Mouse (Mus musculus): ENCODE measurements around the gene Olfr126.

Gene Olfr126

DNA sequence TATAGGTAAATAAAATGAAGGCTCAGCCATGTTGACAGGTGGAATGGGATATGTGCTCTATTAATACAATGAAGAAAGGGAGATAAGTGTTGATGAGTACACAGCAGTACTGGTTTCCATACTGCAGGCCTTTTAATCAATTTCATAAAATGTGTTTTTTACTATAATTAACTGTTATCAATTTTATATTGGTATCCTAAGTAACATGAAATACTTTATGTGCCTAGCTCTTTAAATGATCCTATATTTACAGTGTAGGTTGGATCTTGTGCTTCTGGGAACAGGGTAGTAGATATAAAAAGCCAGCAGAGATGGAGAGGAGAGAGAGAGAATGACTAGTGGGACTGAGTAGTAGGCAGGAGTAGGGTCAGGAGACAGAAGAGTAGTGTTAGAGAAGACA, at the start of gene Olfr126:
Gene Olfr126 (plus strand): TSS at position 301 of the 400 bp plus-strand sequence.
- no peaks in the 10 kb centered on the region for H3K36me3 ChIP-seq (ENCODE audit: insufficient read depth, low read length)
- H3K4me1 ChIP-seq (replicated peaks; ENCODE audit: low read depth, low read length): no peaks in the 10 kb centered on the region
- no peaks in the 10 kb centered on the region for H3K9me3 ChIP-seq (ENCODE audit: low read length)

DNA sequence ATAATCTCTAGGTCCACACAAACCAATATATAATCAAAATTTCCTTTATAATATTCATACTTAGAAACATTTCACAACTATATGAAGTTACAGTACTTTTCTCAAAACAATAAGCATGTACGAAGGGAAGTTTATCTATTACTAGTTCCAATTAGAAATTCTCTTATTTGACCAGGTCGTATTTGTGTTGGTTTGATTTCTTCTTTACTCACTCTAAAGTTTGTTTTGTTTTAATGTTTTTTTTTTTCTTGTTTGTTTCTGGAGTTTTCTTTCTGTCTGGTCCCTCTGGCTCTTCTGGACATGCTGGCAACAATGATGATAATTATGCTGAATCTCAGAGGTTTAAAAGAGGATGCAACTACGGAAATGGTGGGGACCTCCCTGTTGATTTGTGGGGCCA, 47.7 kb upstream of the Olfr126 start, which contains the start of gene Olfr124:
Gene Olfr124 (plus strand): TSS at position 301 of the 400 bp plus-strand sequence.
- Histone ChIP-seq H3K4me1 (replicated peaks; ENCODE audit: low read depth, low read length) (no peaks in the 10 kb centered on the region), H3K4me3 (replicated peaks; ENCODE audit: low read length) (no peak within 1 kb of the TSS), H3K9me3 (ENCODE audit: low read length) (no peaks in the 10 kb centered on the region), H3K36me3 (ENCODE audit: insufficient read depth, low read length) (no peaks in the 10 kb centered on the region), H3K27me3 (ENCODE audit: insufficient read depth, low read length) (no peaks in the 10 kb centered on the region)
- TF ChIP-seq POU5F1 (IDR thresholded peaks at IDR 0.05; ENCODE audit: borderline replicate concordance, low read length) (no peak), CTCF (conservative IDR thresholded peaks at IDR 0.05; ENCODE audit: low read length) (no peak), NANOG (IDR thresholded peaks at IDR 0.05; ENCODE audit: borderline replicate concordance, low read length) (no peak)

More for the DNA sequence above, at the start of gene Olfr126:
- TF ChIP-seq CTCF (conservative IDR thresholded peaks at IDR 0.05; ENCODE audit: low read length) (no peak), NANOG (IDR thresholded peaks at IDR 0.05; ENCODE audit: borderline replicate concordance, low read length) (no peak), POU5F1 (IDR thresholded peaks at IDR 0.05; ENCODE audit: borderline replicate concordance, low read length) (no peak)
- no peaks in the 10 kb centered on the region for H3K27me3 ChIP-seq (ENCODE audit: insufficient read depth, low read length)
- no peak within 1 kb of the TSS for H3K4me3 ChIP-seq (replicated peaks; ENCODE audit: low read length)

DNA sequence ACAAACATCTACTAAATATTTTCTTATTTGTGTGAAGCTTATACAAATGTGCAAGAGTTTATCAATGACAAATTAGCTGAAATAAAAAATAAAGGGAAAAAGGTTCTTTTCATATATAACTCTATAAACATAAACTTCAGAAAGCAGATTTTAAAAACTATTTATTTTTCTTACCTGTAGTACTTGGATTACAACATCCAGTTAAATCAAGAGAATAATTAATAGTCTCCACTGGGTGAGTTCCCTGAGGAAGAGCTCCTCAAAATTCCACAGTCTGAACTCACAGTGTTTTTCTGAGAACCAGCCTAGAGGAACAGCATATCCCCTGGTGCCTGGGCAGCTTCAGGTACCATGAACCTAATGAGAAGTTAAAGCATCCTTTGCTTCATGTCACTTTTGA, 14.6 kb upstream of the Olfr126 start, which contains the start of gene Olfr125:
Gene Olfr125 (plus strand): TSS at position 301 of the 400 bp plus-strand sequence.
- Histone ChIP-seq H3K27me3 (ENCODE audit: insufficient read depth, low read length) (no peaks in the 10 kb centered on the region), H3K9me3 (ENCODE audit: low read length) (no peaks in the 10 kb centered on the region), H3K36me3 (ENCODE audit: insufficient read depth, low read length) (no peaks in the 10 kb centered on the region), H3K4me3 (replicated peaks; ENCODE audit: low read length) (no peak within 1 kb of the TSS), H3K4me1 (replicated peaks; ENCODE audit: low read depth, low read length) (no peaks in the 10 kb centered on the region)
- TF ChIP-seq CTCF (conservative IDR thresholded peaks at IDR 0.05; ENCODE audit: low read length) (no peak), POU5F1 (IDR thresholded peaks at IDR 0.05; ENCODE audit: borderline replicate concordance, low read length) (no peak), NANOG (IDR thresholded peaks at IDR 0.05; ENCODE audit: borderline replicate concordance, low read length) (no peak)

GRCm38 (mm10) chr17:37863901-37864300, 16.6 kb downstream of the Olfr126 start:
- Histone ChIP-seq H3K27me3 (ENCODE audit: insufficient read depth, low read length) (no peaks in the 10 kb centered on the region), H3K36me3 (ENCODE audit: insufficient read depth, low read length) (no peaks in the 10 kb centered on the region)
- no peak for TF ChIP-seq POU5F1 (IDR thresholded peaks at IDR 0.05; ENCODE audit: borderline replicate concordance, low read length)
- TF ChIP-seq CTCF (conservative IDR thresholded peaks at IDR 0.05; ENCODE audit: low read length): no peak
- TF ChIP-seq NANOG (IDR thresholded peaks at IDR 0.05; ENCODE audit: borderline replicate concordance, low read length): no peak

GRCm38 (mm10) chr17:37869676-37870205, 22.5 kb downstream of the Olfr126 start:
- Histone ChIP-seq H3K36me3 (ENCODE audit: insufficient read depth, low read length) (no peaks in the 10 kb centered on the region), H3K4me3 (replicated peaks; ENCODE audit: low read length) (no peak overlapping the region), H3K27me3 (ENCODE audit: insufficient read depth, low read length) (no peaks in the 10 kb centered on the region), H3K4me1 (replicated peaks; ENCODE audit: low read depth, low read length) (peaks cover 4% of the 10 kb centered on the region), H3K9me3 (ENCODE audit: low read length) (no peaks in the 10 kb centered on the region)
- TF ChIP-seq CTCF (conservative IDR thresholded peaks at IDR 0.05; ENCODE audit: low read length): no peak
- TF ChIP-seq NANOG (IDR thresholded peaks at IDR 0.05; ENCODE audit: borderline replicate concordance, low read length): no peak
- TF ChIP-seq POU5F1 (IDR thresholded peaks at IDR 0.05; ENCODE audit: borderline replicate concordance, low read length): no peak

More at GRCm38 (mm10) chr17:37863901-37864300, 16.6 kb downstream of the Olfr126 start:
- Histone ChIP-seq H3K9me3 (ENCODE audit: low read length) (no peaks in the 10 kb centered on the region), H3K4me3 (replicated peaks; ENCODE audit: low read length) (no peak overlapping the region), H3K4me1 (replicated peaks; ENCODE audit: low read depth, low read length) (peaks cover 11% of the 10 kb centered on the region)

DNA sequence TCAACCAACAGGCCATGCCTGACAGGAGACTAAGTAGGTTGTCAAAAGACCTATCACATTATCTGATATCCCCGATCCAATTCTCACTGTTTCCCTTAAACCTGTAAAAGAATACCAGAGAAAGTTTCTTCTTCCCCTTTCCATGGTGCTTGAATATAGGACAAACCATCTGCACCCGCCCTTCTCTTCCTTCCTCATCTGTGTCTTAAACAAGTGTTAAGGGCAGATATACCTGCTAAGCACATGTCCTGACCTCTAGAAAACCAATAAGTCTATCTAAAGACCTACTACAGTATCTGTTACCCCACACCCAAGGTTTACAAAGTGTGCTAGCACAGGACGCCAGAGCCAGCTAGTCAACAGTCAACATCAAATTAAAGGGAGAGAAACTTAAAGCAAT, 26.5 kb downstream of the Olfr126 start:
- no peaks in the 10 kb centered on the region for H3K36me3 ChIP-seq (ENCODE audit: insufficient read depth, low read length)
- H3K9me3 ChIP-seq (ENCODE audit: low read length): no peaks in the 10 kb centered on the region
- no peak overlapping the region for H3K4me3 ChIP-seq (replicated peaks; ENCODE audit: low read length)
- no peaks in the 10 kb centered on the region for H3K27me3 ChIP-seq (ENCODE audit: insufficient read depth, low read length)
- no peak for TF ChIP-seq CTCF (conservative IDR thresholded peaks at IDR 0.05; ENCODE audit: low read length)
- TF ChIP-seq NANOG (IDR thresholded peaks at IDR 0.05; ENCODE audit: borderline replicate concordance, low read length): no peak
- no peak for TF ChIP-seq POU5F1 (IDR thresholded peaks at IDR 0.05; ENCODE audit: borderline replicate concordance, low read length)
- peaks cover 4% of the 10 kb centered on the region for H3K4me1 ChIP-seq (replicated peaks; ENCODE audit: low read depth, low read length)

DNA sequence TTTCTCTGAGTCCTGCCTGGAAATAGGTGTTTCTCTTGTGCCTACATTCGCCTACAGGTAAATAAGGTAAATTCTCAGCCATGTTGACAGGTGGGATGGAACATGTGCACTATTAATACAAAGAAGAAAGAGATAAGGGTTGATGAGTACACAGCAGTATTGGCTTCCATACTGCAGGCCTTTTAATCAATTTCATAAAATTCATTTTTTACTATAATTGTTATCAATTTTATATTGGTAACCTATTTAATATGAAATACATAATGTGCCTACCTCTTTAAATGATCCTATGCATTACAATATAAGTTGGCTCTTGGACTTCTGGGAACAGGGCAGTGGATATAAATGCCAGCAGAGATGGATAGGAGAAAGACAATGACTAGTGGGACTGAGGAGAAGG, 52.9 kb downstream of the Olfr126 start, which contains the start of gene Olfr127:
Gene Olfr127 (plus strand): TSS at position 301 of the 400 bp plus-strand sequence.
- no peaks in the 10 kb centered on the region for H3K27me3 ChIP-seq (ENCODE audit: insufficient read depth, low read length)
- no peaks in the 10 kb centered on the region for H3K4me1 ChIP-seq (replicated peaks; ENCODE audit: low read depth, low read length)
- H3K36me3 ChIP-seq (ENCODE audit: insufficient read depth, low read length): no peaks in the 10 kb centered on the region
- H3K9me3 ChIP-seq (ENCODE audit: low read length): peaks cover 16% of the 10 kb centered on the region
- TF ChIP-seq POU5F1 (IDR thresholded peaks at IDR 0.05; ENCODE audit: borderline replicate concordance, low read length): no peak
- TF ChIP-seq CTCF (conservative IDR thresholded peaks at IDR 0.05; ENCODE audit: low read length): no peak
- TF ChIP-seq NANOG (IDR thresholded peaks at IDR 0.05; ENCODE audit: borderline replicate concordance, low read length): no peak
- no peak within 1 kb of the TSS for H3K4me3 ChIP-seq (replicated peaks; ENCODE audit: low read length)
